Mouse (Mus musculus) CD4-positive helper T cell, adult 2 months (primary cell): ENCODE measurements at regions not wholly inside any gene's neighbourhood (a gene's known extent, or its start where the extent isn't known, plus 50 kb on each side); places are given as distances from the start of the nearest gene placed in this dataset.
A peak's percentile ranks its signal among the peaks of the same experiment; 100 is the strongest.
"Not testable (repeated sequence)": the region's sequence is repeated elsewhere in the genome, so short reads cannot be mapped to it uniquely, and the experiment has no call there.

Experiments
- DNase-seq: peaks from one replicate; pipeline ENCODE4 v3.0.0-alpha.2; 2012; ENCODE audit warnings: low read depth, missing footprints, low spot score

DNA sequence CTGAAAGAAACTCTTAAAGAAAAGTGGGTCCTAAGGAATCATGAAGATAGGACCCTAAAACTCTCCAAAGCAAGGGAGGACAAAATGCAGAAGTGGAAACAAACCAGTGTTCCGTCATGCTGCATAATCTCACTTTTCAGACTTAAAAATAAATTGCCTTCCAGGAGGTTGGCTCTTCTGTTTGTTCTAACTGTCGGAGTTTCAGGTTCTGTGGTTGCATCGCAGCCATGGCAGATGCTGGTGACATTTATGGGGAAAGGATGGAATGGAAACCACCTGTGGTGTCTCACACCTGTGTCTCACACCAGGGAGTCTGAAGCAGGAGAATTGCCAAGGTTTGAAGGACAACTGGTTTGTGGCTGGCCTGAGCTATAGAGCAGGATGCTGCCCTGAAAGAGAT, 50.9 kb upstream of the Hivep1 start:
- DNase-seq = no peak

DNA sequence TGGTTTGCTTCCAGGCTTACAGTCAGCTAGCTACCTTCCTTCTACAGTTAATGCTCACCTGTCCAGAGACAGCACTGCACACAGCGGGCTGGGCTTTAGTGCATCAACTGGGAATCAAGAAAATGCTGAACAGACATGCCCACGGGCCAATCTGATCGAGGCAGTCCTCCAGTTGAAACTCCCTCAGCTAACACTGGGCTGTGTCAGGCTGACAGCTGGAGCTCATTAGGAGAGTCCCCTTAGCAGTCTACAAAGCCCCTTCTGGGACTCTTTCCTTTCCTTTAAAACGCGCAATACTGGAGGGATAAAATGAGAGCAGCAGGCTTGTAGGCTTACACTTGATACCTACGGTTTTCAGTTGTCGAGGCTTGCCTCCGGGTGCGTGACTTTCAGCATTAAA, 53.9 kb upstream of the Hivep1 start:
- no peak for DNase-seq

DNA sequence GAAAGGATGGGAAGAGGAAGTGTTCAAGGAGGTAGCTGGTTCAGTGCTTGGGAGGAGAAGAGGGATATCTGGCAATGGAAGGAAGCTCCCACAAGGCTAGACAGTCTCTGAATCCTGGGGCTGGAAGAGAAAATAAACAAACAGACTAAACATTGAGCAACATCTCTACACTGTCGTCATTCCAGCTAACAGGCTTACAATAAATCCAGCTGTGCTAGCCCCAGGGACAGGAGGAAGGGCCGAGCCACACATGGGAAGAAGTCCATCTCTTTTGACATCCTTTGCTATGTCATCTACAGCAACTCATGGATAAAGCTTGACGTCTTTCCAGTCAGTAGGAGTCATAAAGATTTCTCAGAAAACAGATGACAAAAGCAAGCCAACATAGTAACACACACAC, 57.7 kb upstream of the Hivep1 start:
- no peak for DNase-seq

DNA sequence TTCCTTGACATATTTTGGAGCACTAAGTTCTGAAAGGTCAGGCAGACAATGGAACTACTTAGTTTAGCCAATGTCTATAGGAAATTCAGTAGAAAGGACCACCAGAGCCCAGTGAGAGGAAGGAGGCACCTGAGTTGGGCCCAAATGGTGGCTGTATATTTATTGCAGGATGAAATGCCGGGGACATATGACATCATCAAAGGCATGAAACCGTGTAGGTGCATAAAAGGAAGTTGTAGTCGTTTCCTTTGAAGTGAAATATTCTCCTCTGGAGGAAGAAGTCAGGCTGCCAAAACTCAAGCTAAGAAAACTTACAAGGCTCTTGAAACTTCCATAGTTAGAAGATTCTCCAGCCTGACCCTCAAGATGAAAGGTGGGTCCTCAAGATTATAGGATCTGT, 75.9 kb upstream of the Hivep1 start:
- DNase-seq = peak; percentile 41

DNA sequence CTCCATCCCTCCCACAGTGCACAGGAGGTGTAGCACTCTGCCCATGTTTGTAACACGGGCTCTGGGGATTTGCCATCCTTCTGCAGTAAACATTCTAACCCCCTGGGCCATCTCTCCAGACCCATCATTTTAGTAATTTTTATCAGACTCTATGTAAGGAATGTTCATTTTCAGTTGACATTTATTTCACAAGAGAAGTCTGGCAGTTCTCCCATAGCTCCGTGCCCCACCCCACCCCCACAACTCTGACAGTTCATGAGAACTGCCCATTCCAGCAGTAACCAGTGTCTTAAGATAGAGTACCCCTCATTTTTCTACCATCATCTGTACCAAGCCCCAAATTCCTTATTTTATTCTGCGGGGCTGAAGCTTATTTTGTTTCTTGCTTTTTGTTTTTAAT, 88.9 kb upstream of the Hivep1 start:
- DNase-seq = no peak

DNA sequence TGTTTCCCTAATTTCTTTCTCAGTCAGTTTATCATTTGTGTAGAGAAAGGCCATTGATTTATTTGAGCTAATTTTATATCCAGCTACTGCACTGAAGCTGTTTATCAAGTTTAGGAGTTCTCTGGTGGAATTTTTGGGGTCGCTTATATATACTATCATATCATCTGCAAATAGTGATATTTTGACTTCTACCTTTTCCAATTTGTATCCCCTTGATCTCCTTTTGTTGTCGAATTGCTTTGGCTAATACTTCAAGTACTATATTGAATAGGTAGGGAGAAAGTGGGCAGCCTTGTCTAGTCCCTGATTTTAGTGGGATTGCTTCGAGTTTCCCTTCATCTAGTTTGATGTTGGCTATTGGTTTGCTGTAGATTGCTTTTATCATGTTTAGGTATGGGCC, 90.9 kb upstream of the Hivep1 start:
- DNase-seq = not testable (repeated sequence)

DNA sequence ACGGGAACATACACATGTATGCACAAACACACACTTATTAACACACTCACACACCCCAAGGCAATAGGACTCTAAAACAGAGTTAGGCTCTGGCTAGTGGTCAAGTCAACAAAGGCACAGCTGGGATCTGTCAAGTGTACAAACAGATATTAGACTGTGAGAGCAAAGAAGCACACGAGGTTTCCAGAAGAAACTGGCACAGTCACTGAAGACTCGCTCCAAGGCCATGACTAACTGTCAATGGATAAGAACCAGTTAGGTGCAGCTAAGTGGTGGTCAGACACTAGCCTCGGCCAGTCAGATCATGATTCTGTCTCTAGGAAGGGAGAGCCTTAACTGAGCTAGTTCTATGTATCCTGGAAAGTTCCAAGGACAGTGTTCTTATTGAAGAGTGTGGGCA, 93.9 kb upstream of the Hivep1 start:
- DNase-seq = no peak

DNA sequence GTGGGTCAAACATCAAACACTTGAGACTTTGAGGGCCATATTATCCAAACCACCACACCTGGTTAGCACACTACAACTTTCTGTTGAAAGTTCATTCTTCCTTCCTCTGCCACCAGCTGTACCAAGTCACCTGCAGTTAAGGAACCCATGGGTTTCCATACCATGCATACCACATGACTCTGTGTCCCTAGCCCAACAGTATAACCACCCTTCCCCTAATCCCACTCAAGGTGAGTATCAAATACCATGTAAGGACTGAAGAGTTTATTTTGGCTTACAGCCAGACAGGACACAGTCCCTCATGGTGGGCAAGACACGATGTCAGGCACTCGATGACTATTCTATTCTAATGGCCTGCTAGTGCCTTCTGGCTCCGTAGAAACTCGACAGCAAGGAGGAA, 95.9 kb upstream of the Hivep1 start:
- DNase-seq = no peak

DNA sequence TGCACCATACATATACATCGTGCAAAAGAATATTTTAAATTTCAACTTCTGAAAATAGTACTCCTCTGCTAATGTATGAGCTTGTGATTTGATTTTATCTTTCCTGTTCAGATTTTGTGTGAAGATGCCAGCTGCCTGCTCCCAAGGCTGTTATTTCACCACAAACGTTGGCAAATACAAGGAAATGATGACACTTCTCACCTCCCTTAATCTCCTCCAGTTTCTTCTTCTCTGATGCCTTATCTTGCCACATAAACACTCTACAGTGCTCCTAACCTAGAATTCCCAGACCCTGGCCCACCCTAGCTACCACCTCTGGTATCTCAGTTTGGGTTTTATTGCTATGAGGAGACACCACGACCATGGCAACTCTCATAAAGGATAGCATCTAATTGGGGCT, 96.6 kb upstream of the Hivep1 start:
- DNase-seq = no peak

DNA sequence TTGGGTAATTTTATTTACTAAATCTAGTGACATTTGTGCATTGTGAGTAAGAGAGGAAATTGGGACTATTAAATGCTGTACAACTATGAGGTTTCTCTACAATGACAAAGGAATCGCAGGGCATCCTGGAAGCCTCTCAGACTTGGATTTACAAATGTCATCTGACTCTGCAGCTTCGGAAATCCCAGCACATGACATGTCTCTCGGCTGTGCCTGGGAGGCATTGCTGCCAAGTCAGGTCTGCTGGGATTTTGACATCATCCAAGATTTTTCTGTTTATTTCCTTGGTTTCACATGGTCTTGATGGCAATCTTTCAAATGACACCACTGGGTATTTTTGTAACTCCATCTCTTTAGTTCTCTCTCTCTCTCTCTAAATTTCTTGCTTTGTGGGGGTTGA, 99.4 kb upstream of the Hivep1 start:
- DNase-seq = no peak

DNA sequence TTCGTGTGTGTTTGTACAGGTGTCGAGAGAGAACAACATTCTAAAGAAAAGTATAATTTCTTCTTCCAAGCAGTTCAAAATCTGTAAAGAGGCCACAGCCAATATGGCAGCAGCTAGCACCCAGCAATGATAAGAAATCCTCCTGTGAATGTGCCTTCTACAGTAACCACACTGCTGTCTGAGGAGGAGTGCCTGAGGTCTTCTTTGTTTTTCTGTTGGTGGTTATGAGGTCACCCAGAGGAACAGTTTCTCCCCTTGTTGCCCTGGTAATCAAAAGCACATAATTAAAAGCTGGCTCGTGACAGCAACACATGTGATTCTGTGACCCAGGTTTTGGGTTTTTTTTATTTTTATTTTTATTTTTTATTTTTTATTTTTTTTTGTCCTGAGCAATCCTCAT, 100.8 kb upstream of the Adtrp start:
- peak; percentile 30 for DNase-seq

DNA sequence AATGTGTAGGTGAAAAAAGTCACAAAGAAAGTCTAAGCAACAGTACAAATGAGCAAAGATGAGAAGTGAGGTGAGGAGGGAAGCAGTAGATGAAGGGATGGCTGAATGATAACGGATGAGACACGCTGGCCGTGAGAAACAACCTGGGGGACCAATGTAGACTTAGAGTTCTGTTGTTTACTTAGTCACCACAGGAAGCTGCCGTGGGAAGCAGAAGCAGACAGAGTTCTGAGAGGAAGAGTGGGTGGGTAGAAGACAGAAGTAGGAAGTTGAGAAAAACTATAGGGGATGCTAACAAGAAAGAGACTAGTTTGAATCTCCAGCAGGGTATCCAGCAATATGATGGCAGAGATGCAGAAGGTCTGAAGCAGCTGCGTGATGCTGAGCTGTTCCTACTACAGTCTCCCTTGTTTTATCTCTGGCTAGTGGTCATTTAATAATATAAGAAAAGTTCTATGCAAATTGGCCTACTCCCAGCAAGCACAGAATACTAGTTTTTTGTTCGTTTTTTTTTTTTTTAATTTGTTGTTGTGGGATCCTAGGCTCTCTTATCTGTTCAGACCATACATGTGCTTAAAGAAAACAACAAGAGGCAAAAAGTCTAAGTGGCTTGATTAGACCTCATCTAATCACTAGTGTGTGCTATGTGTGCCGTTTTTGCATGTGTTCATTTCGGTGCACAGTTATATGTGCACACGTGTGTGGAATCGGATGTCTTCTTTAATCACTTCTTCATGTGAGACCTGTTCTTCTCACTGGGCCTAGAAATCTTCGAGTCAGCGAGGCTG, 85.0 kb upstream of the Adtrp start:
- peak; percentile 68 for DNase-seq

DNA sequence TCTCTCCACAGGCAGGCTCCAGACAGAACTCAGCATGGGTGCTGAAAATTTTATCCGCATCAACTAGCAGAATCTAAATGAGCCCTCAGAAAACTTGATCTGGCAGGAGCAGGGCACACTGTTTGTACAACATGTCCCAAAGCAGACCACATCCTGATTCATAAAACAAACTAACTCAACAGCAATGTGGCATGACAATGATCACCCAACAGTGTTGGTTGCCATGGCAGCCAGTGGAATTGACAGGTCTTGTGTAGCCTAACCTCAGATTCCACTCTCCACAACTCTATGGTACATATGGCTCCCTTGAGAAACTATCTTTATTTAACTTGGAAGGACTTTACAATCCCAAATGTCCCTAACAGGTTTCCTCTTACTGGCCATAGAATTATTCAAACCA, 82.3 kb upstream of the Adtrp start:
- peak; percentile 53 for DNase-seq

DNA sequence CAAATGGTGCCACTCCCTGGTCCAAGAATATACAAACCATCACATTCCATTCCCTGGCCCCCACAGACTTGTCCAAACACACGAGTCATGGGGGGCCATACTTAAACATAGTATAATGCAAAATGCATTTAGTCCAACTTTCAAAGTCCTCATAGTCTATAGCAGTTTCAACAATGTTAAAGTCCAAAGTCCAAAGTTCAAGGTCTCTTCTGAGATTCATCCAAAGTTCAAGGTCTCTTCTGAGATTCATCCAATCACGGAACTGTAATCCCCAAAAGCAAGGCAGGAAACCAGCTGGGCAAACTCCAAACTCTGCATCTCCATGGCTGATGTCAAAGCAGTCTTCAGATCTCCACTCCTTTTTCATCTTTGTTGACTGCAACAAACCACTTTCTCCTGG, 78.4 kb upstream of the Adtrp start:
- DNase-seq = not testable (repeated sequence)

DNA sequence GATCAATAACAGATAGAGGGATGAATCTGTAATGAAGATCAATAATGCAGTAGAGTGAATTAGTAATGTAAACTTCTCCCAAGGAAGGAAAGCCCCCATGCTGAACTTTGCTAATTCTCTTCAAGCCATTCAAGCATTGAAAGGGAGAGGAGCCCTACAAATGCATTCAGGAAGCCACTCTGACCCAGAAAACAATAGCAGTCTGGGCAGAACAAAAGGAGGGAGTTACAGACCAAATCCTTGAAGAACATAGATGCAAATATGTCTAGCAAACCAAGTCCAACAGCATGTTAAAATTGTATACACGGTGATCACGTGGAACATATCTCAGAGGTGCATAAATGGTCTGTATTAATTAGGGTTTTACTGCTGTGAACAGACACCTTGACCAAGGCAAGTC, 77.7 kb upstream of the Adtrp start:
- no peak for DNase-seq

DNA sequence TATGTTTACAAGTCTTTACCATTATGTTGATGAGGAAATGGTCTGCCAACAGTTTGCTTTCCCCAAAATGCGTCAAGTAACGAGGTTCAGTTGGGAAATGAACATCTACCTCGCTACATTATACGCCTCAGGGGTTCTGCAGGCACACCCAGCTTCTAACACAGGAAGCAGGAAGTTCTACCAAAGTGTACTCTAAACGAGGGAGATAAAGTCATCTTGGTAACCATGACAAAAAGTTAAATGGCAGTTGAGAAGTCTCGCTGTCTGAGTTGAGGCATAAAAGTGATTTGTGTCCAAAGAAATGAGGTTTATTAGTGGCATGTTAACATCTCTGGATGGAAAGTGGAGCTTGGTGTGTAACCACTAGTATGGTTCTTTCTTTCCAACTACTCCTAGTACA, 73.7 kb upstream of the Adtrp start:
- DNase-seq = peak; percentile 15

DNA sequence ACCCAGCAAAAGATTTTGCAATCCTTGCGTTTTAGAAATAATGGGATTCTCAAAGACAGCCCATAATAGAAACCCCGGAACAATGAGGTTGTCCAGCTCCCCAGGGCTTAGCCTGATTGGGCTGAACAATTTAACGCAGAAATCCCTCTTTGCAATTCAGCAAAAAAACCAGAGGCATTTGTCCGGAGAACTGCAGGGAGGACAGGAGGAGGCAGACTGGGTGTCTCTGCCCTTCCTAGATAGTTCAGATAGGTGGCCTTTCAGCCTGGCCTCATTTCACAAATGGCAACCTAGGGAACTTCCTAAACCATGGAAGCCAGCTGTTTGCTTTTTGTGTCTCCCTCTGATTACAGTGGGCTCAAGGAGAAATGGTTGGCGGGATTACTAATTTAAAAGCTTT, 71.0 kb upstream of the Adtrp start:
- DNase-seq = no peak

DNA sequence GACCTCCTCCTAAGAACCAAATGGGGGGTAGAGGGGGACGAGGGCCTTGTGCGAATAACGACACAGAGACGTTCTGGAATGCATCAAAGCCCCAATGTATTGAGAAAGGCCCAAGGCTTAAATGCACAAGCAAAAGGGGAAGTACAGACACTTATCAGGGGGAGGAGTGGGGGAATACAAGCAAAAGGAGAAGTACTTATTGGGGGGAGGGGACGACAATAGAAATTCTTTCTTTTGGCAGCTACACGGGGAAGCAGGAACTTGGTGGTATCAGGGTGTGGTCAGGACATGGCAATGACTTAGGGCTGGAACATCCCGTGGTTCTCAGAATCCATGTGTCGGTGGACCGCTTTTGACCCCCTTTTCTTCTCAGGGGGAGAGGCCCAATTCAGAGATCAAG, 68.3 kb upstream of the Adtrp start:
- not testable (repeated sequence) for DNase-seq

DNA sequence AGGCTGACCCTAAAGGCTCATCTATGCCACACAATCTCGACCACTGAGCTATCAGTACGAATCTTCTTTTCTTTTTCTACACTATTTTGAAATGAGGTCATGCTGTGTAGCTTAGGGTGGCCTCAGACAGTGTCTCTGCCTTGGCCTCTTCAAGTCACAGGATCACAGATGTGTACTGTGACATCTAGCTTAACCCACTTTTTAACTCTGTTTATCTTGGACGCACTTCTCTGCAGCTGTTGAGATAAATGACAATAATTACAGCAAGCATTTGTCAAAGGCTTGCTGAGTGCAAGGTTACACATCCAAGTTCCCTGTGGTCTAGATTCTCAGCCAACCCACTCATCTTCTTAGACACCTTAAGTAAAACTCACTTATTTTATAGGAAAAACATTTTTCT, 63.3 kb upstream of the Adtrp start:
- no peak for DNase-seq

DNA sequence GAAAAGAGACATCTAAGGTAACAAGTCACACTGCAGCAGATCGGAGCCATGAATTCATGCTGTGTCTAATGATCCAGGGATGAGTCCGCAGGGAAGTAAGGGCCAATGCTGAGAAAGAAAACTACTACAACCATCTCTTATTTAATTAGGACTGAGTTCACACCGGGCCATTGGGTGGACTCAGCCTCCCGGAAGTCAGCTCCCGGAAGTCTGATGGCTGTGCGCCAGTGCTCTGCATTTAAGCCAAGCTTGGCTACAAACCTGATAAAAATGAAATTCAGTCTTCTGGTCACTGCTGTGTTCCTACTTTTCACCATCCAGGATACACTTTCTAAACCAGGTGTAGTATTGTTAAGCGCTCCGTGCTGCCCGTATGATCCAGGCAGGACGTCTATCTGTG, 62.8 kb upstream of the Adtrp start:
- DNase-seq = no peak

DNA sequence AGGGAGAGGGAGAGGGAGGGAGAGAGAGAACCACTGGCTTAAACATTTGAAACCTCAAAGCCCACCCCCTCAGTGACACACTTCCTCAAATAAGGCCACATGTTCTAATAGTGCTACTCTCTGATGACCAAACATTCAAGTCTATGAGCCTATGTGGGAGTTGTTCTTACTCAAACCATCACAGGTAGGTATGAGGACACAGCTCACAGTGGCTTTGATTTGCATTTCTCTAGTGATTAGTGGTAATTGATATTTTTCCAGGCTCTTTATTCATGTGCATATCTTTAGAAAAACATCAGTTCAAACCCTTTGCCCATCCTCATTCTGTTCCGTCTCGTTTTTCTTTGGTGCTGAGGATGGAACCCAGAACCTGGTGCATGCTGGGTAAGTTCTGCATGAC, 59.5 kb upstream of the Adtrp start:
- DNase-seq = no peak

DNA sequence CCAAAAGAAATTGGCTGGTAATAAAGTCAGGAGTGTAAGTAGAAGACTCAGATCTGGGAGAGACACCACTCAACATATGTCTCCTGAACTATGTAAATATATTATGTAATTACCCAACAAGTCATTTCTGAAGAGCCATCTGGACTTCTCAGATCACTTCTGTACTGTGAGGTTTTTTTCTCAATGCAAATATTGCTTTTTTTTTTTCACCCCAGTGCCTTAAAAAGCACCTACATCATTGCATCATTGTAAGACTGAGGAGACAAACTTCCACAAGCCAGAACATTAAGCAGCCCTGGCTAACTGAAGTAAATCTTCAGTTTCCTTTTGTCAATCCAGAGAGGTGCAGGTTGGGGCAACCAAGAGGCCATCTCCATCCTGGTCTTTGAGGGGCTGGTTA, 55.8 kb upstream of the Adtrp start:
- DNase-seq = no peak

DNA sequence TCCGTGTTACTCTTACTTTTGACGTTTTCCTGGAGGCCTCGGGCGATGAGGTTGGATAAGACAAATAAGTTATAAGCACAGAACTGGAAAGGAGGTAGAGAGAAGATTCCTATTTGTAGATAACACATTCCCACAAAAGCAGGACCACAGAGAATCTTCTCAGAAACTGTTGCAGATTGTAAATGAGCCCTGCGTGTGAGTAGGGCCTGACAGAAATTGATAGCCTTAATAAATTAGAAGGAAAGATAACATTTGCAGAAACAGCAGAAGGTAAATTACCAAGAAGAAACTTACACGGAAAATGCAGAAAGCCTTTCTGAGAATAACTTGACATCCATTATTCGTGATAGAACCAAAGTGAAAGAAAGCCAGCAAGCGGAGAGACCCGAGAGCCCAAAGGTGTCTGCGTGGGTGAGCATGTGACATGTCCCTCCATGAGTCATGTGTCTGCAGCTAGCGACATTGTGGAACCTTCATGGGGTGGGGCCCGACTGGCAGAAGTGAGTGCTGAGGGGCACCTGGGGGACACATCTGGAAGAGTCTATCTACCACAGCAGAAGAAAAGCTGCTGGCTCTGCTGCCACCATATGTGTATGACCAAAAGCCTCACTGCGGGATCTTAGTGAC, 52.5 kb upstream of the Adtrp start:
- DNase-seq = no peak

DNA sequence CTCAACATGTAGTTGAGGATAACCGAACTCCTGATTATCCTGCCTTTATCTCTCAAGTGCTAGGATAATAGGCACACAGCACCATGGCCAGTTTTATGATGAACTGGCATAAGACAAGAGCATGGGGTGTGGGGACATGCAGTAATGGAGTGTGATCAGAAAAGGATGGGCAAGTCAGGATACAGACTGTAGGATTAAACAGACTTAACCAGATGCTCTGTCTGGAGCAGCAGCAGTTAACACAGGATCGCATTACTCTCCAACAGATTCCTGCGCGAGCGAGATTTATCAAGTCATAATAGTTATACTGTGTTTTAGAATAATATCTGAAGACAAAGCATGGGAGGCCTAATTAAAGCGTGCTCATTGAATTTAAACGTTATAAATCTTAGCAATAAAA, 51.8 kb upstream of the Adtrp start:
- DNase-seq = no peak
